19 mouse cellular contexts compared by ENCODE assay signal in the genomic region with DNA sequence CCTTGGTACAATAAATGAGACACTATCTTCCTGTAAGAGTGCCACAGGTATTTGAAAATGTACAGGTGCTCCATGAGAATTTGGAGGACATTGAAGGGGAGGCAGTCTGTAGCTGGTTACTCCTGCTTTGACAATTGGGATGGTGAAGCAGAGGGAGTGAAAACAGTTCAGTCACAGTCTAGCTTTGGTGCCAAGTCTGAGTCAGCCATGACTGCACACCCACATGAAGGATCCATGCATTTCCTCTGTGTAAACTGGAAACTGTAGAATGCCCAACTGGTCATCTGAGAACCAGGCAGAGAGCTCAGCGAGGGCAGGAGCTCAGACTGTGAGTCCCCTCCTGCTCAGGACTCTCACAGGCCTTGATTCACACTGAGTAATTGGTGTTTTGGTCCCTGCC. TPM values are rescaled to one million over a fixed set of nuclear protein-coding genes. Genes with fewer than 3 reads are reported as not detected.
DNase-seq lines count a peak whose midpoint lies in the region; ATAC-seq lines count a peak whose summit lies in the region.
"Had no signal": no experiment of that assay in that cellular context is flagged by ENCODE, and none has a peak within 500 bp of the region (broad histone marks: within the 10 kb centered on the region; RNA-seq: fewer than 3 reads in every experiment).

No protein-coding gene starts in this region.

- peak; percentile 96 for ATAC-seq in frontal cortex, adult (ENCODE audit: low TSS enrichment)
- ATAC-seq: forebrain, embryonic 13.5 days; forebrain, postnatal 0 days; hindbrain, postnatal 0 days had no signal

- DNase-seq in adrenal gland, adult (ENCODE audit: inconsistent age in 2 of 2, low spot score in 1 of 2) = peak; percentile 26 to 54
- DNase-seq in adrenal gland, postnatal 4 days (ENCODE audit: low spot score in 2 of 2) = no peak
- no peak for DNase-seq in frontal cortex, postnatal 14 days (ENCODE audit: low spot score in 2 of 2)
- DNase-seq in right cerebral cortex, adult 2 months (ENCODE audit: low spot score in 2 of 2) = peak; percentile 8 to 12
- no peak for DNase-seq in right cerebral cortex, postnatal 14 days
- DNase-seq in telencephalon, adult 2 months (ENCODE audit: low read depth, low spot score) = peak; percentile 10
- DNase-seq in thymus, adult 18-20 months = no peak
- DNase-seq: cerebellum, adult 11 months; cerebellum, adult 8-10 months; cerebellum, postnatal 25 days; forebrain, postnatal 0 days; gastrocnemius, postnatal 14 days; heart, adult 2 months; heart, postnatal 14 days; kidney, adult 11 months had no signal

RNA-seq across cellular contexts. Expression of gene Abcb1a, which starts 59.7 kb away (rescaled TPM):
- 10 to 100 TPM; 11.5 to 11.9 TPM for total RNA-seq in adrenal gland, postnatal 4 days (2021)
- total RNA-seq: MEL had no signal

Comparison
In these comparisons a context has a peak if more than half of its experiments do, and no peak if none do; other contexts are left out.
1. DNase-seq: peak in adrenal gland, adult (2 of 2), right cerebral cortex, adult 2 months (2 of 2) and telencephalon, adult 2 months (single experiment); none in adrenal gland, postnatal 4 days (0 of 2), frontal cortex, postnatal 14 days (0 of 2), right cerebral cortex, postnatal 14 days (single experiment) and thymus, adult 18-20 months (0 of 2).